Comparison of ENCODE assay signal across 9 mouse cellular contexts in the genomic region with DNA sequence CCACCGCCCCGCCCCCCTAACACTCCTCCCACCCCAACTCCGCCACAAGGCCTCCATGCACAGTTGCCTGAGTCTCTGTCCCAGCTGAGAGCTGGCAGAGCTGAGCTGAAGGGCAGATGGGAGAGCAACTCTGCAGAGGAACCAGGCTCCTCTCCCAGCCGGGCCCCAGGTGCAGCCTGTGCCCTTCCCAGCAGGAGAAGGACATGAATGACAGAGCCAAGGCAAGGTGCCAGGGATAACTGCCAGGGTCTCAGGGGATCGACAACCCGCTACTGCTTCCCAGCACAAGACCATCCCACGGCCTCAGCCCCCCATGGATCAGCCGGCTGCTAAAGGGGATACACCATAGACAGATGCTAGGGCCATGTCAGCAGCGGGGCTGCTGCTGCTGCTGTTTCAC. TPM values are rescaled to one million over a fixed set of nuclear protein-coding genes. Genes with fewer than 3 reads are reported as not detected.
DNase-seq lines count a peak whose midpoint lies in the region; ATAC-seq lines count a peak whose summit lies in the region.
"Had no signal": no experiment of that assay in that cellular context is flagged by ENCODE, and none has a peak within 500 bp of the region (broad histone marks: within the 10 kb centered on the region; RNA-seq: fewer than 3 reads in every experiment).

No protein-coding gene starts in this region.

- no peak overlapping the region for H3K9ac ChIP-seq in kidney, embryonic 14.5 days (ENCODE audit: low read depth, low read length)
- no peak overlapping the region for H3K9ac ChIP-seq in hindbrain, embryonic 14.5 days
- H3K9ac ChIP-seq: limb, embryonic 13.5 days had no signal

- peak; percentile 34 for DNase-seq in kidney, adult 18-20 months
- peak; percentile 90 for DNase-seq in cerebellum, adult 11 months
- DNase-seq in hindbrain, embryonic 14.5 days (ENCODE audit: low spot score): peak; percentile 67
- DNase-seq in adrenal gland, postnatal 25 days: no peak
- no peak for DNase-seq in thymus, postnatal 25 days

- no peak overlapping the region for H3K4me3 ChIP-seq in kidney, embryonic 14.5 days (ENCODE audit: low read length)
- no peak overlapping the region for H3K4me3 ChIP-seq in hindbrain, embryonic 14.5 days (replicated peaks; ENCODE audit: low read length)
- H3K4me3 ChIP-seq: limb, embryonic 13.5 days had no signal

- H3K27me3 ChIP-seq in kidney, embryonic 14.5 days (ENCODE audit: control insufficient read depth, insufficient read depth, low read length): no peaks in the 10 kb centered on the region
- no peaks in the 10 kb centered on the region for H3K27me3 ChIP-seq in hindbrain, embryonic 14.5 days (ENCODE audit: control insufficient read depth, insufficient read depth, low read length)
- H3K27me3 ChIP-seq: limb, embryonic 13.5 days had no signal

- no peaks in the 10 kb centered on the region for H3K9me3 ChIP-seq in kidney, embryonic 14.5 days (ENCODE audit: control insufficient read depth, low read length)
- no peaks in the 10 kb centered on the region for H3K9me3 ChIP-seq in hindbrain, embryonic 14.5 days (ENCODE audit: control insufficient read depth, low read length)
- H3K9me3 ChIP-seq: limb, embryonic 13.5 days had no signal

- H3K27ac ChIP-seq in kidney, embryonic 14.5 days (ENCODE audit: low read depth, low read length): no peak overlapping the region
- peak overlapping the region; percentile 53 for H3K27ac ChIP-seq in hindbrain, embryonic 14.5 days
- H3K27ac ChIP-seq: limb, embryonic 13.5 days had no signal

- 58% methylated on average over 9 of the region's 9 CpGs for WGBS in kidney, embryonic 14.5 days
- WGBS in hindbrain, embryonic 14.5 days: 23% methylated on average over 9 of the region's 9 CpGs

- H3K36me3 ChIP-seq in kidney, embryonic 14.5 days (ENCODE audit: control insufficient read depth, insufficient read depth, low read length): no peaks in the 10 kb centered on the region
- H3K36me3 ChIP-seq in hindbrain, embryonic 14.5 days (replicated peaks; ENCODE audit: control insufficient read depth, insufficient read depth): no peaks in the 10 kb centered on the region
- H3K36me3 ChIP-seq: limb, embryonic 13.5 days had no signal

- no peak overlapping the region for H3K4me2 ChIP-seq in kidney, embryonic 14.5 days (replicated peaks; ENCODE audit: low read depth, low read length)
- H3K4me2 ChIP-seq in hindbrain, embryonic 14.5 days (replicated peaks): no peak overlapping the region
- H3K4me2 ChIP-seq: limb, embryonic 13.5 days had no signal

- no peak for ATAC-seq in kidney, embryonic 14.5 days (ENCODE audit: low FRiP score, low TSS enrichment)
- ATAC-seq in hindbrain, embryonic 14.5 days (ENCODE audit: low FRiP score): peak; percentile 79; the same call in 1 of the 2 replicates
- ATAC-seq in megakaryocyte-erythroid progenitor cell, adult 5-6 weeks (replicated peaks; ENCODE audit: low FRiP score, low TSS enrichment, poor library complexity, severe bottlenecking): 0 out of 2 replicates have a peak, but pooled peaks have one; percentile 31
- no peak for ATAC-seq in CD4-positive, CD25-positive, alpha-beta regulatory T cell, adult 4 months

- H3K4me1 ChIP-seq in kidney, embryonic 14.5 days (ENCODE audit: control insufficient read depth, insufficient read depth, low read length): peaks cover 7% of the 10 kb centered on the region; the same call in 1 of the 2 replicates
- peaks cover 7% of the 10 kb centered on the region for H3K4me1 ChIP-seq in hindbrain, embryonic 14.5 days (replicated peaks; ENCODE audit: control insufficient read depth, insufficient read depth, low read length)
- H3K4me1 ChIP-seq: limb, embryonic 13.5 days had no signal

RNA-seq across cellular contexts. Expression of gene Commd7, which starts 39.4 kb away (rescaled TPM):
- 64.9 and 78.0 TPM in 2 replicates for polyA plus RNA-seq in kidney, embryonic 14.5 days (2014; fragmentation: Nextera tagmentation; extraction: Ambion mirVana)
- 78.6 and 79.8 TPM in 2 replicates for polyA plus RNA-seq in hindbrain, embryonic 14.5 days (2014; fragmentation: Nextera tagmentation; extraction: Ambion mirVana)
- total RNA-seq in megakaryocyte-erythroid progenitor cell, adult 5-6 weeks (2014; fragmentation: Nextera tagmentation): 25.8 and 35.8 TPM in 2 replicates
- total RNA-seq in megakaryocyte-erythroid progenitor cell, adult 5-6 weeks (2017): 22.3 and 24.1 TPM in 2 replicates
- 39.0 and 44.0 TPM in 2 replicates for total RNA-seq in adrenal gland, postnatal 25 days (2021)
- polyA plus RNA-seq in CD4-positive, CD25-positive, alpha-beta regulatory T cell, adult 4 months (2017; shearing (Covaris generic)): 100 to 1,000 TPM; 106 to 117 TPM

RNA-seq across cellular contexts. Expression of gene Dnmt3b, which starts 56.1 kb away (rescaled TPM):
- polyA plus RNA-seq in kidney, embryonic 14.5 days (2014; fragmentation: Nextera tagmentation; extraction: Ambion mirVana): 13.3 and 20.2 TPM in 2 replicates
- polyA plus RNA-seq in hindbrain, embryonic 14.5 days (2014; fragmentation: Nextera tagmentation; extraction: Ambion mirVana): 4.2 and 4.3 TPM in 2 replicates
- total RNA-seq in megakaryocyte-erythroid progenitor cell, adult 5-6 weeks (2014; fragmentation: Nextera tagmentation): 20.2 and 22.1 TPM in 2 replicates
- 13.4 and 18.0 TPM in 2 replicates for total RNA-seq in megakaryocyte-erythroid progenitor cell, adult 5-6 weeks (2017)
- total RNA-seq in adrenal gland, postnatal 25 days (2021): 4.2 and 4.4 TPM in 2 replicates
- polyA plus RNA-seq in CD4-positive, CD25-positive, alpha-beta regulatory T cell, adult 4 months (2017; shearing (Covaris generic)): 1 to 10 TPM; 3.6 to 5.7 TPM

Comparison
In these comparisons a context has a peak if more than half of its experiments do, and no peak if none do; other contexts are left out.
1. DNase-seq: peak in kidney, adult 18-20 months (single experiment), cerebellum, adult 11 months (single experiment) and hindbrain, embryonic 14.5 days (single experiment); none in adrenal gland, postnatal 25 days (single experiment) and thymus, postnatal 25 days (single experiment).
2. ATAC-seq: peak in hindbrain, embryonic 14.5 days (single experiment) and megakaryocyte-erythroid progenitor cell, adult 5-6 weeks (single experiment); none in kidney, embryonic 14.5 days (single experiment) and CD4-positive, CD25-positive, alpha-beta regulatory T cell, adult 4 months (single experiment).